Mouse (Mus musculus): ENCODE measurements around the gene Kbtbd6.
A peak's percentile ranks its signal among the peaks of the same experiment; 100 is the strongest.

The Kbtbd6 gene

GRCm38 (mm10) chr14:79482251-79482661, 30.6 kb downstream of the Kbtbd6 start:
- peak; percentile 63 for DNase-seq

- peak; percentile 22 for DNase-seq
These were observed 31.2 kb downstream of the Kbtbd6 start for GRCm38 (mm10) chr14:79482747-79483355.

DNA sequence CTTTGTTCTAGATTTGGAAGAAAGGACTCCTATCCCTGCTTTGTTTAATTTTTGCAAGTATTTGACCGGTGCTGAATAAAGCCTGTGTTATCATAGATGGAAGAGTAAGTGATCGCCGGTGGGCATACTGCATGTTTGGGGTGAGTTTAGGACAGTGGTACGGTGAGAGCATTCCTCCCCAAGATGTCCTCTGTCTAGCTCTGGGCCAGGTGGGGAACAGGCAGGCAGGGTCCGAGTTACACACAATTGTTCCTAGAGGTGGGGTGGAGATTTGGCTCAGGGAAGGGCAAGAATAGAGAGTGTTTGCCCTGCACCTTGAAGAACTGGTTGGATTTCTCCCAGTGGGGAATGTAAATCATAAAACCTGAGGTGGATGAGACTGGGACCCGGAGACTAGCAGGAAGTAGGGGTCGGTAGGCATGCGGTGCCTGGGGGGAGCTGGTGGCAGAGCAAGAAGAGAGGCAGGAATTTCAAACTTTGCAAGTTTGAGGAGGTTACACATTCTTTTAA, 32.0 kb downstream of the Kbtbd6 start:
- DNase-seq, result no peak

DNA sequence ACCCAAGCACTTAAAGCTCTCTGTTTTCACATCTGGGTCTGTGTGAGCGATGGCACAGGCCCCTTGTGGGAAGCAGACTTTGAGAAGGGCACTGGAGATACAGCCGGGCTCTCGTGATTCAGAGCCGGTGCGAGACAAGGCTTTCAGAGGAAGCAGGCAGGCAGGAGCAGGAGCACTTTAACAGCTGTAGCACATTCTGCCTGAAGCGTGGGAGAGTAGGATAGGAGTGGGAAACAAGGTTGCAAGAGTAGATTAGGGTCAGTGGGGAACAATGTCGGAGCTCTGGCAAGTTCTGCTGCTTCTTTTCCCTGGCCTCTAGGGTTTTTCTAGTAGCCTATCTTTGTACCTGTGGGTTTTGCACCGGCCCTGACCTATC, 35.0 kb downstream of the Kbtbd6 start:
- peak; percentile 37 for DNase-seq

GRCm38 (mm10) chr14:79486993-79487731, 35.5 kb downstream of the Kbtbd6 start:
- peak; percentile 67 for DNase-seq

DNA sequence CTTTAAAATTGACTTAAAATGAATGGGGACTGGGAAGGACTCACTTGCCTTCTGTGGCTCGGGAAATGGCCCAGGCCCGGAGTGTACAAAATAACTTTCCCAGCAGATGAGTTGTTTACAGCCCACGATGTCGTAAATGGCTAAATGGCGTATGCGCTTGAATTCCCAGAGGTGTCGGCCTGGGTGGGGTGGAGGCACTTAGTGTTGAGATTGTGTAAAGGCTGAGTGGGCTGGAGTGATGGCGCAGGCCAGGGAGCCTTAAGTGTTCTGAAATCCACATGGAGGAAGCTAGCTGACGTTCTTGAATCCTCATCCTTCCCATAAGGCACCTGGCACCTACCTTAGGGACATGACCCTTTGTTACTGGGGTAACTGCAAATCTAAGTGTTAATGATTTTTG, 36.9 kb downstream of the Kbtbd6 start:
- DNase-seq, result peak; percentile 39

DNA sequence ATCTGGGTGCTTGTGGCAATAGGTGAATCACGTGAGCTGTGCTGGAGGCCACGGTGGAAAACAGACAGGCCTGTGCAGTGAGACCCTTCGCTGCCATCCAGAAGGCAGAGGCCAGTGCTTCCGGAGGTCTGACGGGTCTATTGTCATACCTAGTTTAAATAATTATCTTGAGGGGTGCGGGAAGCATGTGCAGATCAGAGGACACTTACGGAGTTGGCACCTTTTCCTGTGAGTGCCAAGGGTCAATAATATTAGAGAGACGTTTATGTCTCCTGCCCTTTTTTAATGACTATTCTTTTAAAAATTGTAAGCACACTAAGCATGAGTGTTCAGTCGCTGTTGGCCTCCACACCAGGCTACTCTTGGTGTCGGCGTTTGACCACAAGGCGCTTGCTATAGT, 37.5 kb downstream of the Kbtbd6 start:
- DNase-seq, result peak; percentile 31

DNA sequence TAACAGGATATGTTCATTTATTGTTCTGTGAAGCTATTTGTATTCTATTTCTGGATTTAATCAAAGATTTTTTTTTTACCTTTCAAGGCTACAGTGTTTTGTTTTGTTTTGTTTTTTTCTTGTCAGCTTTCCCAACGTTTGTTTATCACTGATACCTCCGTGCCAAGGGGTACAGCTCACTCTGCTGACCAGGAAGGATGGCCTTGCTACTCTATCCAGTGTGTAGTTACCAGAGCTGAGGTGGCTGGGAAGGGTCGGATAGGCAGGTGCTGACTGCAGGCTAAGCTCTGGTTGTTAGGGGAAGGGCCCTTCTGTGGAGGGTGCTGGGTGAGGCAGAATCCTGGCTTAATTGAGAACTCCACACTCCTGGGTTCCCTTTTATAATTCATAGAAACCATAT, 38.6 kb downstream of the Kbtbd6 start:
- no peak for DNase-seq

- DNase-seq, result no peak
These were observed 42.7 kb downstream of the Kbtbd6 start for GRCm38 (mm10) chr14:79494349-79494748.

DNA sequence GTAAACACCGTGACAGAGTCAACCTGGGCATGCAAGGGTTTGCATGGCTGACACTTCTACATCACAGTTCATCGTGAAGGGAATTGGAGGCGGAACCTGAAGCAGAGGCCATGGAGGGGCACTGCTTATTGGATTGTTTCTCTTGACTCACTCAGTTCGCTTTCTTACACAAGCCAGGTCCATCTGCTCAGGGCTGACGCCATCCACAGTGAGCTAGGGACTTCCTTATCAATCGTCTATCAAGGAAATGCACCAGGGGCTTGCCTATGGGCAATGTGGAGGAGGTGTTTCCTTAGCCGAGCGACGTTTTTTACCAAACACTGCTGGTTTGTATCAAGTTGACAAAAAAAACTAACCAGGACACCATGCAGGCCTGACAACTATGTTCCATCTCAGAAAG, 47.7 kb downstream of the Kbtbd6 start:
- DNase-seq, result no peak

DNA sequence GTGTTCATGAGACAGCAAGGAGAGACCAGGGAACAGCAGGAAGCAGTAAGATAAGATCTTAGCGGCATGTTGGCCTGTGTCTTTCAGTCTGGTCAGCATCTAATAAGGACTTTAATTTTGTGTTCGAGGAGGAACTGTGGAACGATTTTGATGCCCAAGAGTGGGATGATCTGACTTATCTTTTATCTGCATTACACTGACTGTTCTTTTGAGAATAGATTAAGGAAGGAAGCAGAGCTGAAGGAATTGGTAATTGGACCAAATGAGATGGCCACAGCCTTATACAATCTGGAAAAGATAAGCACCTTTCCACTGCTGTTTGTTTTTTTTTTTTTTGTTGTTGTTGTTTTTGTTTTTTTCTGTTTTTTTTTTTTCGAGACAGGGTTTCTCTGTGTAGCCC, 49.1 kb downstream of the Kbtbd6 start:
- no peak for DNase-seq

DNA sequence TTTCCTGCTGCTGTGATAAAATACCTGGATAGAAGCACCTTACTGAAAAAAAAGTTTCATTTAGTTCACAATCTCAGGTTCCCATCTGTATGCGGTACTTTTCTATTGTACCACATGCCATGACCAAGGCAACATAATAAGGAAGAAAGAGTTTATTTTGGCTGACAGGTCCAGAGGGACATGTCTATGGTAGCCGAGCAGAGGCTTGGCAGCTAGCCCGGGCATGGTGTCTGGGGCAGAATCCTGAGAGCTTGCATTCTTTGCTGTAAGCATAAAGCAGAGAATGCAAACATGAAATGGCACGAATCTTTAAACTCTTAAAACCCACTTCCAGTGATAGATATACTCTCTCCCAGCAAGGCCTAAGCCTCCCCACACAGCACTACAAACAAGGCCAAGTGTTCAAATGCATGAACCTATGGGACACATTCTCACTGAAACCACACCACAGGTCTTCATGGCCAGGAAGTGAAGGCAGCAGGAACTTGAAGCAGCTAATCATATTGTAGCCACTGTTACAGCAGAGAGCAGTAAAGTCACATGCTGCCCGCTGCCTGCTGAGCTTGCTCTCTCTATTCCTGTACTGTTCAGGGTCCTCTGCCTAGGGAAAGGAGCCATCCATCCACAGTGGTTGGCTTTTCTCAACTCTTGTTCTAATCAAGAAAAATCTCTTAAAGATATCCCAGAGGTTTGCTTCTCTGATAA, 51.9 kb downstream of the Kbtbd6 start:
- DNase-seq, result peak; percentile 79
